Mouse (Mus musculus): ENCODE results near the gene Dido1.

Gene Dido1

GRCm38 (mm10) chr2:180684031-180684430 lies 25.8 kb downstream of the Dido1 start:
- DNase-seq (ENCODE audit: low spot score): no peak

- DNase-seq (ENCODE audit: low spot score): no peak
These were observed 26.3 kb downstream of the Dido1 start for GRCm38 (mm10) chr2:180683524-180683923.

- DNase-seq (ENCODE audit: low spot score): no peak
These were observed 28.6 kb downstream of the Dido1 start for GRCm38 (mm10) chr2:180681225-180681624.

GRCm38 (mm10) chr2:180678609-180679140 lies 31.1 kb downstream of the Dido1 start:
- DNase-seq (ENCODE audit: low spot score): peak; percentile 67

- DNase-seq (ENCODE audit: low spot score): no peak
These were observed 33.1 kb downstream of the Dido1 start for GRCm38 (mm10) chr2:180676706-180677105.

GRCm38 (mm10) chr2:180662008-180662407 lies 47.8 kb downstream of the Dido1 start:
- DNase-seq (ENCODE audit: low spot score): no peak

GRCm38 (mm10) chr2:180660521-180660920 lies 49.3 kb downstream of the Dido1 start:
- no peak for DNase-seq (ENCODE audit: low spot score)

GRCm38 (mm10) chr2:180659353-180660150 lies 50.2 kb downstream of the Dido1 start:
- no peak for DNase-seq (ENCODE audit: low spot score)

GRCm38 (mm10) chr2:180658381-180658780 lies 51.4 kb downstream of the Dido1 start:
- no peak for DNase-seq (ENCODE audit: low spot score)

- DNase-seq (ENCODE audit: low spot score): peak; percentile 64
These were observed 52.3 kb downstream of the Dido1 start for GRCm38 (mm10) chr2:180657394-180658013.

GRCm38 (mm10) chr2:180655150-180655549 lies 54.6 kb downstream of the Dido1 start:
- DNase-seq (ENCODE audit: low spot score): no peak

- DNase-seq (ENCODE audit: low spot score): no peak
These were observed 55.1 kb downstream of the Dido1 start for GRCm38 (mm10) chr2:180654666-180655065.

- DNase-seq (ENCODE audit: low spot score): no peak
These were observed 63.0 kb downstream of the Dido1 start for GRCm38 (mm10) chr2:180646841-180647240.

- no peak for DNase-seq (ENCODE audit: low spot score)
These were observed 66.2 kb downstream of the Dido1 start for GRCm38 (mm10) chr2:180643626-180644025.

- no peak for DNase-seq (ENCODE audit: low spot score)
These were observed 67.1 kb downstream of the Dido1 start, which contains the start of gene Tcfl5 for GRCm38 (mm10) chr2:180642555-180643260. Gene Tcfl5 (minus strand): TSS chr2:180642708.

GRCm38 (mm10) chr2:180641576-180642554 lies 67.9 kb downstream of the Dido1 start:
- DNase-seq (ENCODE audit: low spot score): no peak

- DNase-seq (ENCODE audit: low spot score): no peak
These were observed 97.9 kb downstream of the Dido1 start for GRCm38 (mm10) chr2:180611882-180612281.

GRCm38 (mm10) chr2:180610283-180610682 lies 99.5 kb downstream of the Dido1 start:
- DNase-seq (ENCODE audit: low spot score): no peak
